Mouse (Mus musculus): Measurements from ENCODE around the gene Slc4a1. TPM values are rescaled to one million over a fixed set of nuclear protein-coding genes. Genes with fewer than 3 reads are reported as not detected.

The Slc4a1 gene
- polyA plus RNA-seq, 2 experiments = 570 to 606 TPM

DNA sequence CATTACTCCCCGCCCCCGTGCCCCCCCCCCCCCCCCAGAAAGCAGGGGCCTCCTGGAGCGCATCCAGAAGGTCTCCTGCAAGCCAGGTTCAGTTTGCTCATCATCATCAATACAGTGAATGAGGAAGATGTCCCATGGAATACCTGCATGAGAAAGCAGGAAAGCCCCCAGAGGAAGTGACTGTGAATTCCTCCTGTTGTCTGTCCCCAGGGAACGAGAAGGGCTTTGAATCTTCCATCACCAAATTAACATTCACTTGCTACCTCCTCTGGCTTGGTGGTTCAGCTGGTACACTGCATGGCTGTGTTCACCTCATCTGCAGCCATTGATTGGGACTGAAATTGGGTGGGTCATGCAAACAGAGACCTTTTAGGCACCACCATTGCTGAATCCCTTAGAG, 19.1 kb upstream of the Slc4a1 start:
- no peak for TF ChIP-seq CTCF (IDR thresholded peaks at IDR 0.05; ENCODE audit: low read depth)
- Histone ChIP-seq H3K27me3 (ENCODE audit: control insufficient read depth, insufficient read depth, low read length) (peaks cover 6% of the 10 kb centered on the region; the same call in 1 of the 2 replicates), H3K27ac (no peak overlapping the region), H3K9ac (replicated peaks) (no peak overlapping the region), H3K4me3 (ENCODE audit: insufficient read depth in 1 of 2, low read depth in 2 of 2, low read length in 2 of 2) (no peak overlapping the region), H3K4me1 (replicated peaks; ENCODE audit: control insufficient read depth in 2 of 2, insufficient read depth in 2 of 2, low read length in 1 of 2) (peaks cover 26 to 37% of the 10 kb centered on the region in 2 experiments), H3K36me3 (replicated peaks; ENCODE audit: control insufficient read depth, insufficient read depth, low read depth) (no peaks in the 10 kb centered on the region), H3K4me2 (ENCODE audit: low read depth) (no peak overlapping the region), H3K9me3 (ENCODE audit: control insufficient read depth, low read length) (no peaks in the 10 kb centered on the region)
- 42% methylated on average over 4 of the region's 4 CpGs for WGBS (ENCODE audit: insufficient replicate concordance)
- no peak for DNase-seq (ENCODE audit: low read depth in 3 of 3, low spot score in 3 of 3)
- ATAC-seq (ENCODE audit: insufficient read depth) = no peak

GRCm38 (mm10) chr11:102384418-102384817, 18.4 kb upstream of the Slc4a1 start:
- ATAC-seq (ENCODE audit: insufficient read depth) (no peak), DNase-seq (ENCODE audit: low read depth in 3 of 3, low spot score in 3 of 3) (no peak)
- H3K9me3 ChIP-seq (ENCODE audit: control insufficient read depth, low read length) = no peaks in the 10 kb centered on the region
- H3K9ac ChIP-seq (replicated peaks) = no peak overlapping the region
- no peak overlapping the region for H3K4me3 ChIP-seq (ENCODE audit: insufficient read depth in 1 of 2, low read depth in 2 of 2, low read length in 2 of 2)
- H3K27ac ChIP-seq = no peak overlapping the region
- H3K27me3 ChIP-seq (ENCODE audit: control insufficient read depth, insufficient read depth, low read length) = peaks cover 6% of the 10 kb centered on the region; the same call in 1 of the 2 replicates
- no peaks in the 10 kb centered on the region for H3K36me3 ChIP-seq (replicated peaks; ENCODE audit: control insufficient read depth, insufficient read depth, low read depth)
- TF ChIP-seq CTCF (IDR thresholded peaks at IDR 0.05; ENCODE audit: low read depth) (no peak), EP300 (IDR thresholded peaks at IDR 0.05; ENCODE audit: low read depth) (no peak)
- H3K4me1 ChIP-seq (replicated peaks; ENCODE audit: control insufficient read depth in 2 of 2, insufficient read depth in 2 of 2, low read length in 1 of 2) = peaks cover 26 to 37% of the 10 kb centered on the region in 2 experiments
- H3K4me2 ChIP-seq (ENCODE audit: low read depth) = peak overlapping the region; percentile 24; the same call in 1 of the 2 replicates
- WGBS (ENCODE audit: insufficient replicate concordance) = 50% methylated on average over 2 of the region's 2 CpGs

- WGBS (ENCODE audit: insufficient replicate concordance) = 45% methylated on average over 1 of the region's 1 CpGs
These were observed 17.5 kb upstream of the Slc4a1 start for GRCm38 (mm10) chr11:102383365-102384136.

DNA sequence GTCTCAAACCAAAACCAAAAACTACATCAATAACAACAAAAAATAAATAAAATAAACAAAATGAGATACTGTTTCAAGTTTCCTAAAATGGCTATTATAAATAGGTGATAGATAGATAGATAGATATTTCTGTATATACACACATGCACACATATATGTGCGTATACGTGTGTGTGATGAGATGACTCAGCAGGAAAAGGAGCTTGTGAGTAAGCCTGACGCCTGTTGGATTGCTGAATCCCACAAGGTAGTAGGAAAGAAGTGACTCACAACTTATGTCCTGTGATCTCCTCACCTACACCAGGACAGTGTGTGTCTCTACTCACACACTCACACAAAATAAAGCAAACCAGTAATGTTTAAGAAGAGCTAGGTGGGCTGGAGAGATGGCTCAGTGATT, 16.8 kb upstream of the Slc4a1 start:
- peak; percentile 42; the same call in 1 of the 2 replicates for ATAC-seq (ENCODE audit: insufficient read depth)
- WGBS (ENCODE audit: insufficient replicate concordance) = 68% methylated on average over 3 of the region's 3 CpGs

More at GRCm38 (mm10) chr11:102383365-102384136, 17.5 kb upstream of the Slc4a1 start:
- Histone ChIP-seq H3K9me3 (ENCODE audit: control insufficient read depth, low read length) (peaks cover 3% of the 10 kb centered on the region; the same call in 1 of the 2 replicates), H3K27ac (peak overlapping the region; percentile 25; the same call in 1 of the 2 replicates), H3K4me2 (ENCODE audit: low read depth) (peak overlapping the region; percentile 24; the same call in 1 of the 2 replicates), H3K4me3 (ENCODE audit: insufficient read depth in 1 of 2, low read depth in 2 of 2, low read length in 2 of 2) (no peak overlapping the region), H3K36me3 (replicated peaks; ENCODE audit: control insufficient read depth, insufficient read depth, low read depth) (no peaks in the 10 kb centered on the region), H3K27me3 (ENCODE audit: control insufficient read depth, insufficient read depth, low read length) (peaks cover 6% of the 10 kb centered on the region; the same call in 1 of the 2 replicates), H3K9ac (replicated peaks) (peak overlapping the region; percentile 25), H3K4me1 (replicated peaks; ENCODE audit: control insufficient read depth in 2 of 2, insufficient read depth in 2 of 2, low read length in 1 of 2) (peaks cover 26 to 37% of the 10 kb centered on the region in 2 experiments)
- TF ChIP-seq EP300 (IDR thresholded peaks at IDR 0.05; ENCODE audit: low read depth) (no peak), CTCF (IDR thresholded peaks at IDR 0.05; ENCODE audit: low read depth) (no peak)
- ATAC-seq (ENCODE audit: insufficient read depth) (peak; percentile 58; the same call in 1 of the 2 replicates), DNase-seq (ENCODE audit: low read depth in 3 of 3, low spot score in 3 of 3) (no peak)

More for the DNA sequence above, 16.8 kb upstream of the Slc4a1 start:
- no peak for TF ChIP-seq CTCF (IDR thresholded peaks at IDR 0.05; ENCODE audit: low read depth)
- TF ChIP-seq EP300 (IDR thresholded peaks at IDR 0.05; ENCODE audit: low read depth) = no peak
- DNase-seq (ENCODE audit: low read depth in 3 of 3, low spot score in 3 of 3) = no peak
- Histone ChIP-seq H3K9me3 (ENCODE audit: control insufficient read depth, low read length) (peaks cover 3% of the 10 kb centered on the region), H3K4me1 (replicated peaks; ENCODE audit: control insufficient read depth in 2 of 2, insufficient read depth in 2 of 2, low read length in 1 of 2) (peaks cover 29 to 39% of the 10 kb centered on the region in 2 experiments), H3K4me2 (ENCODE audit: low read depth) (no peak overlapping the region), H3K27ac (peak overlapping the region; percentile 47), H3K4me3 (ENCODE audit: insufficient read depth in 1 of 2, low read depth in 2 of 2, low read length in 2 of 2) (no peak overlapping the region), H3K9ac (replicated peaks) (peak overlapping the region; percentile 0; the same call in 1 of the 2 replicates), H3K27me3 (ENCODE audit: control insufficient read depth, insufficient read depth, low read length) (peaks cover 6% of the 10 kb centered on the region; the same call in 1 of the 2 replicates), H3K36me3 (replicated peaks; ENCODE audit: control insufficient read depth, insufficient read depth, low read depth) (no peaks in the 10 kb centered on the region)
